Mouse (Mus musculus) liver, embryonic 14.5 days (tissue): ENCODE measurements around the gene Capns2.

ENCODE experiments used
- CTCF ChIP-seq: IDR thresholded peaks from 2 replicates; pipeline ENCODE4 v1.5.1; 2016; ENCODE audit warnings: antibody characterized with exemption, low read depth, control low read depth
- EP300 ChIP-seq: IDR thresholded peaks from 2 replicates; pipeline ENCODE4 v1.6.1; 2016; ENCODE audit warnings: antibody characterized with exemption, low read depth

GRCm38 (mm10) chr8:92896056-92896455 is 5.2 kb upstream of the Capns2 start:
- TF ChIP-seq CTCF (no peak), EP300 (no peak)
